Mouse (Mus musculus) bone marrow macrophage, adult 2 months (primary cell): ENCODE results near the gene Tars2. TPM values are rescaled to one million over a fixed set of nuclear protein-coding genes. Genes with fewer than 3 reads are reported as not detected.

Source experiments
- H3K27ac ChIP-seq: 2 replicates; pipeline ENCODE4 v1.5.1; 2012; ENCODE audit warnings: low read depth, low read length; ENCODE audit not compliant: insufficient read depth
- H3K4me1 ChIP-seq: 2 replicates; pipeline ENCODE4 v1.6.1; 2012; ENCODE audit warnings: low read length; ENCODE audit not compliant: control insufficient read depth, insufficient read depth
- H3K4me3 ChIP-seq: 2 replicates; pipeline ENCODE4 v1.5.1; 2012; ENCODE audit warnings: mild to moderate bottlenecking, low read length, moderate library complexity; ENCODE audit not compliant: insufficient read depth
- CTCF ChIP-seq: IDR thresholded peaks from 2 replicates; pipeline ENCODE4 v1.5.1; 2012; ENCODE audit warnings: low read depth, mild to moderate bottlenecking, low read length, moderate library complexity
- POLR2A ChIP-seq: IDR thresholded peaks from 2 replicates; pipeline ENCODE4 v1.6.1; 2012; ENCODE audit warnings: mild to moderate bottlenecking, low read depth, low read length, borderline replicate concordance
- polyA plus RNA-seq: library from polyadenylated mRNA; stranded (reverse); fragments of >200 nt; gene quantifications from 2 replicates; pipeline ENCODE4 v1.2.4, GENCODE M21; 2012; ENCODE audit not compliant: missing spikeins, insufficient read depth, insufficient read length

Tars2 gene
- polyA plus RNA-seq, 1 experiment = 27.8 TPM

DNA sequence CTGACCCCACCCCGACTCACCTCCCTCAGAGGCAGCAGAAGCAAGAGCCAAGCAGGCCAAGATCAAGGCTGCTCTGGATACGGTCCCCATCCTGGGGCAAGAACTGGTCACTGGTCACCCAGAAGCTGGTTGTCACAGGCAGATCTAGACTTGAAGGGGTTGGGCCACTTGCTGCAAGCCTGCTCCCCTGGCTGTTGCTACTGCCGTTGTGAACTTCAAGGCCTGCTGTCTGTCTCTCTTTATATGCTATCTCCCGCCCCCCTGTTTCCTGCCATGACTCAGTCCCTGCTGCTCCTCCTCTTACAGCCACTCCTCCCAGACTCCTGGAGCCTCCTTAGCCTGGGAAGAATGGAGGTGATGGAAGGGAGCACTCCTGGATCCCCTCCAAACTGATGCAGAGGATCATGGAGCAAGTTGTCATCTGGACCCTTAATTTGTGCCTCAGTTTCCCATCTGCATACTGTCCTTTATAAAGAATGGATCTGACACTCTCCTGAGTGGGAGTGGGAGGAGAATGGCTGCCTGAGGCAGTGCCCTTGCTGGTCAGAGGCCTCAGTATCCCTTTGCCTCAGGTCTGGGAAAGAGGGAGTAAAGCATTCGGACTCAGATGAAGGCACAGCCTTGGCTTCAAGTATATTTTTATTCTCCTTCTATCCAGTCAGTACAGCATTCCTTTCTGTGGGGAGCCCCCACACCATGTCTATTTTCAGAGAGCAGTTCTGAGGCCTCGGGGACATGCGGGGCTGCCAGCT is 20.5 kb downstream of the Tars2 start, which contains the start of gene Ecm1:
TSS of gene Ecm1 (minus strand) at position 217 of the 752 bp plus-strand sequence.
- peak within 1 kb of the TSS; percentile 89 for H3K27ac ChIP-seq
- peak within 1 kb of the TSS; percentile 36 for H3K4me3 ChIP-seq
- TF ChIP-seq CTCF = no peak
- TF ChIP-seq POLR2A = no peak
- H3K4me1 ChIP-seq = peaks cover 42% of the 10 kb centered on the region

DNA sequence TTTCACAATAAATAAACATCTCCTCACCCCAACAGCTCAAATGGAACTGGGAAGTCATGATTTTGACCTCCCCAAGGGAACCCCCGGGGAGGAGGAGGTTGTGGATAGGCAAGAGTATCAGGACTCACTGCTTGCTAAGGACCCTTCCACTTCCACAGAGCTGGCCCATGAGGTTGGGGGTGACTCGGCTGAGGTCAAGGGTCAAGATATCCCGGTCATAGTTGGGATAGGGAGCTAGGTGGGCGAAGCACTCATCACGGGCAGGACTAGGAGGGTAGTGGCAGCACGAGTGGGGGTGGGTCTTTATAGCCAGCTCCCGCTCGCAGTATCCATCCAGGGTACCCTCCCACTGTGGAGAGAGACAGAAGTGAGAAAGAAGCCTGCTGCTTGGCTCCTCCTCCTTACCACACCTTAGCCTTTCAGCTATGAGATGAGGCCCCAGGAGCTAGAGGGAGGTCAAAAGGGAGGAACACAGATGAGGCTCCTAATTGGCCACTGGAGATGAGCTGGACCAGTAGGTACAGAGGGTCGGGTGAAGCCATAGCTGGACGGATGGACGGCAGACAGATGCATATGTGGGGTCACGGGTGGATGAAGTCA is 24.8 kb downstream of the Tars2 start:
- TF ChIP-seq POLR2A = no peak
- no peak for TF ChIP-seq CTCF
- H3K4me3 ChIP-seq = no peak overlapping the region
- no peak overlapping the region for H3K27ac ChIP-seq
- peaks cover 43% of the 10 kb centered on the region for H3K4me1 ChIP-seq

DNA sequence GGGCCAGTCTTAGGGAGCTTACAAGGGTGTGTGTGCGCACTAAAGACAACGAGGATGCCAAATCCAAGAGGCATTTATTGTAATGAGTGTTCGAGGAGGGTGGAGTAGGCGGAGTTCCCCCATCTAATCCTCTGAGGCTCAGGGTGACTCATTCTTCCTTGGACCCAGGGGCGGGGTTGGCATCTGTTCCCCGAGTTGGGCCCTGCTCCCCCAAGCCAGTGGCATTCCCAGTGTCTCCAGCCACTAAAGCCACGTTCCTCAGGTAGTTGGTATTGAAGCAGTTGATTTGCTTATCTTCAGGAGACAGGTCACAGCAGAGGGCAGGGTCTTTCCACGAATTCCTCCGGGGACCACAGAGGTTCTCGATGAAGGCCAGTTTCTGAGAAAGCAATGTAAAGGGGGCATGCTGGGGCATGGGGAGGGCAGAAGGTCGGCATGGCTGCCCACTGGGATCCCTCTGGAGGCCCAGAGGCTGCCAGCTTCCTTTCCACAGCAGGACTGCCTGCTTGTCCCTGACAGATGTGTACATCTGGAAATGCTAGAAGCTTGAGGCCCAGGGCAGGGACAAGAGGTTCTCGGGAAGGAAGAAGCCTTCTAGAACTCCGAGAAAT is 25.8 kb downstream of the Tars2 start:
- peaks cover 33% of the 10 kb centered on the region for H3K4me1 ChIP-seq
- TF ChIP-seq CTCF = no peak
- no peak for TF ChIP-seq POLR2A
- no peak overlapping the region for H3K4me3 ChIP-seq
- H3K27ac ChIP-seq = no peak overlapping the region

DNA sequence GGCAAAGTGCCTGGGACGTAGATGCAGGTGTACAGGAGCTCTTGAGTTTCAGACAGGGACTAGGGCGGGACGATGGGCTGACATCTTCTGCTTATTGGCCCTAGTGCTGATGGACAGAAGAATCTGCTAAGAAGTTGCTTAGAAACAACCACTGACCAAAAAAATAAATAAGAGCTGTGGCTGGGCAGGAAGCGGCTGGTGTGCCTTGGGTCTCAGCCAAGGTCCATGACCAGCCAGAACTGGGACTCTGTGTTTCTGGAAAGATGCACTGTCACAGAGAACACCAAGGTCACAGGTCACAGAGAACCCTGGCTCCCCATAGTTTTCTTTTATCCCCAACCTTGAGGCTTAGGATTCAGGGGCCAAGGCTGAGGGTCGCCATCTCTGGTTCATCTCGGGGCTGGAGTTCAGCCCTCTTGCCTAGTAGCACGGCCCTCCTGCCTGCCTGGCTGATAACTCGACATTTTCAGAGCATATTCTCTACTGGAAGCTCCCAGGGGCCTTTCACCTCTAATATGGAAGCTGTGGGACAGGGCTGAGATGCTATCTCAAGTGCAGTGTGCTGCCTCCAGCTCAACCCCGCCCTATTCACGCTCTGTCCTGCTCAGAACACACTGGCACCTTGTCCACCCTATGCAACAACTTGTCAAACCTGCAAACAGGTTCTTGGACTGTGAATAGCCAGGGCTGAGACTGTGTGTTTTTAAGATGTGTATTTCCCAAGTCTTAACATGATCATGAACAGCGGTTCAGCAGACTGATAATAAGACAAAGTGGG is 27.1 kb downstream of the Tars2 start:
- Histone ChIP-seq H3K4me1 (peaks cover 28% of the 10 kb centered on the region), H3K27ac (no peak overlapping the region), H3K4me3 (no peak overlapping the region)
- TF ChIP-seq CTCF (no peak), POLR2A (no peak)

DNA sequence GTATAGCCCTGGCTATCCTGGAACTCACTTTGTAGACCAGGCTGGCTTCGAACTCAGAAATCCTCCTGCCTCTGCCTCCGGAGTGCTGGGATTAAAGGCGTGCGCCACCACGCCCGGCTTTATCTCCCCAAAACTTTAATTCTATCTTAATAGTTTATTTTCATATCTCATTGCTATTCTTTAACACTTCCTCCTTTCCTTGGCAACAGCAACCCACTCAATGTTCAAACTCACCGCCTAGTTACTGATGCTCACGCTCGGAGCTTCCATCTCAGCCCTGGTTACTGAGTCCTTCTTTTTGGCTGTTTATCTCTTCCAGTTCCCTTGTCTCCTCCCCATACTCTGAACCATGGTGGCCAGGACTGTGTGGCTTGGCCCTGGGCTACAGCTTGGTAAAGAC is 27.7 kb downstream of the Tars2 start:
- no peak for TF ChIP-seq CTCF
- no peak for TF ChIP-seq POLR2A
- H3K4me1 ChIP-seq = peaks cover 28% of the 10 kb centered on the region
- H3K4me3 ChIP-seq = no peak overlapping the region
- H3K27ac ChIP-seq = no peak overlapping the region

DNA sequence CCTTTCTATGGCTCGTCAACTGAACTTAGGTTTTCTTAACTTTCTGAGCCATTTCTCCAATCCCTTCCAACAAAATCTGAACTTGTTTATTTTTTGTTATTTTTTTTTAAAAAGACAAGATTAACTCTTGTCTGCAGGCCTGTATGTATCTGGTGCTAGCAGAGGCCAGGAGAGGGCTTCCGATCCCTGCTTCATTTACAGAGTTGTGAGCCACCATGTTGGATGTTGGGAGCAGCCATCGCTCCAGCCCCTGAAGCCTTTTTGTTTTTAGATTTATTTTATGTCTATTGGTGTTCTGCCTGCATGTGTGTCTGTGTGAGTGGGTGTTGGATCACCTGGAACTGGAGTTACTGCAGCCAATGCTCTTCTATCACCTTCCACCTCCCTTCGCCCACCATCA is 28.2 kb downstream of the Tars2 start:
- Histone ChIP-seq H3K4me1 (peaks cover 28% of the 10 kb centered on the region), H3K4me3 (no peak overlapping the region), H3K27ac (no peak overlapping the region)
- TF ChIP-seq POLR2A (no peak), CTCF (no peak)

DNA sequence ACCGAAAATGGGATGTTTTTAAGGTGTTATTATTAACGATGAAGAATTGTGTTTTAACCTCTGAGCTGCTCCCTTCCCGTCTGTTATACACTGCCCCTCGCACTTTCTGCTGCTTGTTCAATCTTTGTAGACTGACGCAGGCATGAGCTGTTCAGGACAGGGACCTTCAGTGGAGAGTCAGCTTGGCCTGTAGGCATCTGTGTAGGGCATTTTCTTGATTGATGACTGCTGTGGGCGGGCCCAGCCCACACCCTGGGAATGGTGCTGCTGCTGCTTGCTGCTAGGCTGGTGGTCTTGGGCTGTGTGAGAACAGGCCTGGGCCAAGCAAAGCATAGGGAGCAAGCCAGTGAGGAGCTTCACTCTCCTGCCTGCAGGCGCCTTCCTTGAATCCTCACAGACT is 29.6 kb downstream of the Tars2 start:
- Histone ChIP-seq H3K4me1 (peaks cover 35% of the 10 kb centered on the region), H3K27ac (no peak overlapping the region), H3K4me3 (no peak overlapping the region)
- no peak for TF ChIP-seq POLR2A
- no peak for TF ChIP-seq CTCF

DNA sequence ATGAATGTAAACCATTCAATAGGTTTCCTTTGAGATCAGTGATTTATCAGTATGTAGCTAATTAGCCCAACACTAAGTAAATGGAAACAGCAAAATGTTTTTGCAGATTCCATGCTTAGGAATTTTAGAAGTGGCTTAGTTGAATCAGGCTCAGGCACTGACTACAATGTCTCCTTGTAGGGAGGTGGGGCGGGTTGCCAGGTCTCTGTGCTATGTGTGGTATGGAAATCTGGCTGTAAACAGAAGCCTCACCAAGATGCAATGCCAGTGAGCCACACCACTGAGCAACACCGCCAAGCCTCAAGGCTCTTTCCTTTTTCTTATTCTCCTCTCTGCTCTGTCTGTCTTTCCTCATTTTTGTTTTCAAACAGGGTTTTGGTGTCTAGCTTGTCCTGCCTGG is 31.1 kb downstream of the Tars2 start:
- Histone ChIP-seq H3K27ac (no peak overlapping the region), H3K4me3 (no peak overlapping the region), H3K4me1 (peaks cover 21% of the 10 kb centered on the region)
- TF ChIP-seq POLR2A (no peak), CTCF (no peak)

DNA sequence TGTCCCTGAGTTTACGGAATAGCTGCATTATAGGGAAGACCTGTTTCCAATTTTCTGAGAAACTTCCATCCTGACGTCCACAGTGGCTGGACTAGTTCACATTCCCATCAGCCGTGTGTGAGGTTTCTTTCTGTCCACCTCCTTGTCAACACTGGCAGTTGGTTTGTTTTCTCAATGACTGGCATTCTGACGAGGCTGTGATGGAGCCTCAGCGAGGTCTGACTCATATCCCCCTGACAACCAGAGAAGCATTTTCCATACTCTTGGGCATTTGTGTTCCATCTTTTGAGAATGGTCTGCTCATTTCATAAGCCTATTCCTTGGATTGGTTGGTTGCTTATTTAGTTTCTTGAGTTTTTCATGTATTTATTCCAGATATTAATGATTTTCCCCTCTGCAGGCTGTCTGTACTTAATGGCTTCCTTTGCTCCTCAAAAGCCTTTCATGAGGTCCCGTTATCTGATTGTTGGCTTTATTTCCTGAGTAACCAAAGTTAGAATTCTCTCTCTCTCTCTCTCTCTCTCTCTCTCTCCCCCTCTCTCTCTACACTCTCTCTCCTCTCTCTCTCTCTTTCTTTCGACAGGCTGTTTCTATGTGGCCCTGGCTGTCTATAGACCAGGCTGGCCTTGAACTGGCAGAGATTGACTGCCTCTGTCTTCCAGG is 33.2 kb downstream of the Tars2 start:
- no peak overlapping the region for H3K4me3 ChIP-seq
- TF ChIP-seq CTCF (no peak), POLR2A (no peak)
- H3K4me1 ChIP-seq = peaks cover 7% of the 10 kb centered on the region
- H3K27ac ChIP-seq = no peak overlapping the region
